Mouse (Mus musculus) naive thymus-derived CD4-positive, alpha-beta T cell, adult 2 months (primary cell): Measurements from ENCODE around the gene Glce.
A peak's percentile ranks its signal among the peaks of the same experiment; 100 is the strongest.

Experiments
- DNase-seq: peaks from one replicate; pipeline ENCODE4 v3.0.0-alpha.2; 2011; ENCODE audit warnings: low read depth

The Glce gene

DNA sequence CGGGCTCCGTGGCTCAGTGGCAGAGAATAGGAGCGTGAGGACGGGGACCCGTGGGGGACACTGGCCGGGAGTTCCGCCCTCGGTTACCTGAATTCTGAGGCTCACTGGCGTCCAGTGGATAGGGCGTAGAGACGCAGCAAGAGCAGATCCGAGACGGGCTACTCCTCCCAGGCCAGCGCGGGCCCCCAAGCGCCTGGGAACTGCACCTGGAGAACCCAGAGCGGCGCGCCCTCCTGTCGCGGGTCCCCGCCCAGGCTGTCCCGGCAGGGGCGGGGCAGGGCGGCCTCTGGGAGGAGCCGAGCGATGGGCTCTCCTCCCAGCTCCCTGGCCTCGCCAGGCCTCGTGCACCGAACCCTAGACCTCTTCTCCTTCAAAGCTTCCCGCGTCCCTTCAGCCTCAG, 95.9 kb downstream of the Glce start, which contains the start of gene Paqr5:
TSS of gene Paqr5 (minus strand) at position 257 of the 400 bp plus-strand sequence.
- DNase-seq, result peak; percentile 38

DNA sequence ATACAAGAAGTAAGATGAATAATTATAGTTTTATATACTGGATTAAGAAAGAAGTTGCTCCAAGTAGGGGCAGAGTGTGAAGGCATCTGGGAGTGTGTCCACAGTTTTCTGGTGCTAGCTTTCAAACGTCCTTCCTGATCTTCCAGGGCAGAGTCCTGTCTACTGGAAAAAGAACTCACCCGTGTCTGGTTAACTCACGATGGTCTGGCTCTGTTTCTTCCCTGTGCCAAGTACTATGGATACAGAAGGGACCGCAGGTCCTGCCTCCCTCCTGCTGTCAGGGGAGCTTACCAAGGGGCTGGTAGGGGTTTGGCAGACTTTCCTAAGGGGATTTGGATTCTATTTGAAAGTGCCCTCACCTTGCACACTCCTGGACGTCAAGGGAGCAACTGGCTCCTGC, 97.4 kb downstream of the Glce start:
- DNase-seq, result no peak

GRCm38 (mm10) chr9:62023879-62024278, 98.6 kb downstream of the Glce start:
- DNase-seq, result no peak

DNA sequence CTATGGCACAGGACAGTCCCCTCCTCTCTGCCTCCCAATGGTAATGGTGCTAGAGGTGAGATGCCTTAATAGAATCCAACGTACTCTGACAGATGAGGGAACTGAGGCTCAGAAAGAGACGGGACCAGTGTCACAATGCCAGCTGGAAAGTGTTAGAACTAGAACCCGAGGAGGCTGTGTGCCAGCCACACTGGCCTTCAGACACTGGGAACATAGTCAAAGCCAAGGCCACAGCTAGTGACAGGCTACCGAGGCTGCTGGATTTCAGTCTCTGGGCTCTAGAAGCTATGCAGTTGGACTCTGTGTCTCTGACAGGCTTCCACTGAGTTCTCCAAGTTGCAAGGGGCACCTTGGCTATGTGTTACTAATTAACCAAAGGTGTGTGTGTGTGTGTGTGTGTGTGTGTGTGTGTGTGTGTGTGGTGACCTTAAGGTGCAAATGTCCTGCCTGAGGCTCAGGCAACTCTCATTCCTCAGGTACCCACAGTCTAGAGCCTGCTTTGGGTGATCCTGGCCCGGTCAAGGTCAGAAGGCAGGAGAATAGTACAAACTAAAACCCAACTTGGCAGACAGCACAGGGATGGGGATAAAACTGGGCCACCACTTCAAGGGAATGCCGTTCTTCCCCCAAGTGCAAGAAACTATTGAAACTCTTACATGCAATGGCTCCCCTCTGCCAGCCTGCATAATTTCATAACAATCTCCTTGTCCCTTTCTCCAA, 99.3 kb downstream of the Glce start:
- no peak for DNase-seq

DNA sequence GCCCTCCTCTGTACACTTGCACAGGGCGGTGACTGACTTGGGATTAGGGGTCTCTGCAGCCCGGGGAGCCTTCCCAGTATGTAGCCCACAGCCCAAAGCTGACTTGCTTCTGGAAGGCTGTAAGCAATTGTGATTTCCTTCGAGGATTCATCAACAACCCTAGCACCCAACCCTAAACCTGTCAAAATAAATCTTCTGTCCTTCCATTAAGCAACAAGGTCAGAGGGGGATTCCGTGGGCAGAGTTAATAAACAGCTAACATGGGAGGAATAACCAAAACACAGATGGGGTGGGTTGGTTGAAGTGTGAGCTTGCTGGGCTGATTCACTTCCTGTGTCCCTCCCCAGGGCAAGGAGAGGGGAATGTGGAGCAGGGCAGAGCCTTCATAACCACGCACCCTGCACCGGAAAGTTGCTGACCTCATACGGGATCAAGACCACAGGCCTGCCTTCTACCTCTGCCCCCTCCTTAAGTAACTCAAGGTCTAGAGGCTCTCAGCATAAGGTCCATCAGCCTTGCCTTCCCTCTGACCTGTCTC, 100.8 kb downstream of the Glce start:
- DNase-seq, result no peak

- DNase-seq, result no peak
Measured at GRCm38 (mm10) chr9:62020259-62020658, 102.2 kb downstream of the Glce start.

GRCm38 (mm10) chr9:62018229-62019093, 104.0 kb downstream of the Glce start:
- DNase-seq, result no peak

- no peak for DNase-seq
Measured at GRCm38 (mm10) chr9:62017329-62017728, 105.1 kb downstream of the Glce start.

- DNase-seq, result peak; percentile 46
Measured at GRCm38 (mm10) chr9:62015504-62015903, 107.0 kb downstream of the Glce start.

- DNase-seq, result no peak
Measured at GRCm38 (mm10) chr9:62013316-62014097, 108.9 kb downstream of the Glce start.

GRCm38 (mm10) chr9:62008360-62008759, 114.1 kb downstream of the Glce start:
- DNase-seq, result no peak
